Mouse (Mus musculus): ENCODE results near the gene Ddx43. TPM values are rescaled to one million over a fixed set of nuclear protein-coding genes. Genes with fewer than 3 reads are reported as not detected.

The Ddx43 gene
- polyA plus RNA-seq, 1 experiment from 2014 or later = 0.15 TPM

DNA sequence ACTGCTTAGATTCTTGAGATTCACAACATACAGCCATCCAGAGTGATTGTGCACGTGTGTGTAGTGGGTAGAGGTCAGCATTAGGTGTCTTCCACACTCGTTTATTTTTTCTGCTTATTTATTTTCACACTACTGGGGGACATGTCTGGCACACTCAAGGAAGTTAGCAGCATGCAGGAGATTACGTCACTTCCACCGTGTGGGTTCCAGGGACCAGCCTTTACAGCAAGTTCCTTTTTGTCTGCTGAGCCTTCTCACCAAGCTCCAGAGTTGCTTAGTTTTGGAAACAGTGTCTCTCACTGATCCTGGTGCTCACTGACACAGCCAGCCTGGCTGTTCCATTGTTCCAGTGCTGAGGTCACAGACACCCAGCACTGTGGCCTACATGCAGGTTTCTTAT, 55.8 kb downstream of the Ddx43 start:
- no peak for ATAC-seq (ENCODE audit: low FRiP score, low read depth)
- Histone ChIP-seq H3K4me3 (no peak overlapping the region), H3K27ac (replicated peaks) (no peak overlapping the region), H3K36me3 (peaks cover 41% of the 10 kb centered on the region), H3K27me3 (peaks cover 5% of the 10 kb centered on the region; the same call in 1 of the 2 replicates), H3K9ac (replicated peaks) (no peak overlapping the region), H3K9me3 (no peaks in the 10 kb centered on the region), H3K4me2 (replicated peaks) (no peak overlapping the region), H3K4me1 (peaks cover 8% of the 10 kb centered on the region)
- 87% methylated on average over 4 of the region's 4 CpGs for WGBS

DNA sequence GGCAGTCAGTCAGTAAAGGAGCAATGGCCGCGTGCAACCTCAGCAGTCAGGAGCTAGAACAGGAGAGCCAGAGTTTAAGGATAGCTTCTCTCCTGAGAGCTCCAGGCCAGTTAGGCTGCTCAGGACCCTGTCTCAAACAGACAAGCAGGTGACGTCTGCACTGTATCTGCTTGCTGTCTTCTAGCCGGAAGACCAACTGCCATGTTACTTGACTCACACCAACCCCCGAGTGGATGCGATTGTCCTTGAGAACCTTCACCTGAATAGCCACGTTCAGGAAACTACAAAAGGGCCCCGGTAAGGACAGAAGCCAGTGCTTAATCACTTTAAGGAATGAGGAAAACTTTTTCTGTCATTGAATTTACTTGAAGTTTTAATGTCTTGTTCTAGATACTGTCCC, 61.4 kb downstream of the Ddx43 start:
- Histone ChIP-seq H3K9ac (replicated peaks) (no peak overlapping the region), H3K27me3 (no peaks in the 10 kb centered on the region), H3K4me1 (no peaks in the 10 kb centered on the region), H3K9me3 (no peaks in the 10 kb centered on the region), H3K36me3 (peaks cover 80% of the 10 kb centered on the region), H3K4me2 (replicated peaks) (no peak overlapping the region), H3K4me3 (no peak overlapping the region), H3K27ac (replicated peaks) (no peak overlapping the region)
- no peak for ATAC-seq (ENCODE audit: low FRiP score, low read depth)
- WGBS = 92% methylated on average over 8 of the region's 8 CpGs

DNA sequence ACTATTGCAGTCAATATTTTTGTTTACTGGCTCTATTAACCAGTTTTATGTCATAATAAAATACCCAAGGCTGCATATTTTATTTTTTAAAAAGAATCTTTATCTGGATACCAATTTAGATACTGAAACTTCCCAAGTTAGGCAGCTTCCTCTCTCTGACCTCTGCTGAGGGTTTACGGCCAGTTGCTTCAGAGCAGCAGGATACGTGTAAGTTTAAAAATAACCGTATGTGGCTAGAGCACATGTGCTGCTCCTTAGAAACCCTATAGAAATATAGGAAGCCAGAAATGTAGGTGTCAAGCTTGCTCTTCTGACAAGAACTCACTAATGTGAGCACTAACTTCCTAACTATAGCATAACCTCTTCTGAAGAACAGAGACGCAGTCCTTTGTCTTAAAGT, 67.8 kb downstream of the Ddx43 start:
- no peak overlapping the region for H3K27ac ChIP-seq (replicated peaks)
- no peaks in the 10 kb centered on the region for H3K27me3 ChIP-seq
- no peaks in the 10 kb centered on the region for H3K9me3 ChIP-seq
- peaks cover 68% of the 10 kb centered on the region for H3K36me3 ChIP-seq
- 92% methylated on average over 4 of the region's 4 CpGs for WGBS
- ATAC-seq (ENCODE audit: low FRiP score, low read depth) = no peak
- no peaks in the 10 kb centered on the region for H3K4me1 ChIP-seq
- no peak overlapping the region for H3K4me2 ChIP-seq (replicated peaks)
- H3K4me3 ChIP-seq = no peak overlapping the region
- H3K9ac ChIP-seq (replicated peaks) = no peak overlapping the region

- ATAC-seq (ENCODE audit: low FRiP score, low read depth) = no peak
Measured at GRCm38 (mm10) chr9:78465725-78466124, 70.1 kb downstream of the Ddx43 start.

More at GRCm38 (mm10) chr9:78465725-78466124, 70.1 kb downstream of the Ddx43 start:
- Histone ChIP-seq H3K4me2 (replicated peaks) (no peak overlapping the region), H3K27me3 (no peaks in the 10 kb centered on the region), H3K9me3 (no peaks in the 10 kb centered on the region), H3K4me1 (no peaks in the 10 kb centered on the region), H3K9ac (replicated peaks) (no peak overlapping the region), H3K36me3 (peaks cover 65% of the 10 kb centered on the region), H3K4me3 (no peak overlapping the region), H3K27ac (replicated peaks) (no peak overlapping the region)
- 89% methylated on average over 3 of the region's 3 CpGs for WGBS

Other genes starting within 250 kb of the Ddx43 start
- 20.3 and 24.3 TPM in 2 replicates for gene Gsta4, start 213.0 kb upstream of the Ddx43 start, polyA plus RNA-seq (2016; fragmentation: Nextera tagmentation; extraction: Ambion mirVana)
- gene Gsta1, start 165.1 kb upstream of the Ddx43 start, polyA plus RNA-seq (2016; fragmentation: Nextera tagmentation; extraction: Ambion mirVana) = not detected in 2 replicates
- not detected in 2 replicates for gene Gm3776, start 138.6 kb upstream of the Ddx43 start, polyA plus RNA-seq (2016; fragmentation: Nextera tagmentation; extraction: Ambion mirVana)
- not detected in 2 replicates for gene Gm10639, start 105.9 kb upstream of the Ddx43 start, polyA plus RNA-seq (2016; fragmentation: Nextera tagmentation; extraction: Ambion mirVana)
- gene Omt2a, start 81.0 kb upstream of the Ddx43 start, polyA plus RNA-seq (2016; fragmentation: Nextera tagmentation; extraction: Ambion mirVana) = not detected in 2 replicates
- gene Omt2b, start 68.2 kb upstream of the Ddx43 start, polyA plus RNA-seq (2016; fragmentation: Nextera tagmentation; extraction: Ambion mirVana) = not detected in 2 replicates
- not detected in 2 replicates for gene Gsta2, start 40.0 kb upstream of the Ddx43 start, polyA plus RNA-seq (2016; fragmentation: Nextera tagmentation; extraction: Ambion mirVana)
- gene Dppa5a, start 27.6 kb upstream of the Ddx43 start, polyA plus RNA-seq (2016; fragmentation: Nextera tagmentation; extraction: Ambion mirVana) = 0.67 TPM in 1 of 2 replicates, not detected in the other
- gene Ooep, start 17.1 kb upstream of the Ddx43 start, polyA plus RNA-seq (2016; fragmentation: Nextera tagmentation; extraction: Ambion mirVana) = 2.4 and 3.6 TPM in 2 replicates
- 0.39 and 0.77 TPM in 2 replicates for gene Cgas, start 47.5 kb downstream of the Ddx43 start, polyA plus RNA-seq (2016; fragmentation: Nextera tagmentation; extraction: Ambion mirVana)
- 23.6 and 25.7 TPM in 2 replicates for gene Mto1, start 52.4 kb downstream of the Ddx43 start, polyA plus RNA-seq (2016; fragmentation: Nextera tagmentation; extraction: Ambion mirVana)
- gene Gm17324, start 53.0 kb downstream of the Ddx43 start, polyA plus RNA-seq (2016; fragmentation: Nextera tagmentation; extraction: Ambion mirVana) = 0.98 and 1.2 TPM in 2 replicates
- gene Eef1a1, start 93.4 kb downstream of the Ddx43 start, polyA plus RNA-seq (2016; fragmentation: Nextera tagmentation; extraction: Ambion mirVana) = 3,350 and 3,406 TPM in 2 replicates
- 13.9 and 15.6 TPM in 2 replicates for gene Slc17a5, start 192.3 kb downstream of the Ddx43 start, polyA plus RNA-seq (2016; fragmentation: Nextera tagmentation; extraction: Ambion mirVana)
- gene Cd109, start 219.8 kb downstream of the Ddx43 start, polyA plus RNA-seq (2016; fragmentation: Nextera tagmentation; extraction: Ambion mirVana) = 4.5 and 5.1 TPM in 2 replicates

Data from midbrain, embryonic 12.5 days (tissue).